Mouse (Mus musculus): Measurements from ENCODE around the gene Zcchc2.

DNA sequence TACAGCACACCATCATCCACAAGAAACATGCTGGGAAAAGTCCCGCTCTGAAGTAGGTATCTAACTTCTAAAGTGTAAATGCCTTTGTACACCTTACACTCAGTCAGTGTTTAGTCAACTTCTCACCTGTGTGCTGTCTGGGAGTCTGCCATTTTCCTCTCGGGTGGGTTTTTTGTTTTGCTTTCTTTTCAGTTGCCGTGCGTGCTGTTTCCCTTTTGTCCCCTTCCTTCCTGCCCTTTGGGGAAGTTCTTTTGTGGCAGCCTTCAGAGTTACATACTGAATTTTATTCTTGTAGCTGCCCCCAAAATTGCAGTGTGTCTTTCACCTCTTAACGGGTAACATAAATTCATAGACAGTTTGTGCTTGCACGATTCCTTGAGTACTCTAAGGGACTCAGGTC, 29.6 kb downstream of the Zcchc2 start:
- TF ChIP-seq CTCF (conservative IDR thresholded peaks at IDR 0.05 in 1 of 2, IDR thresholded peaks at IDR 0.05 in 1 of 2; ENCODE audit: low read depth in 2 of 2, low read length in 2 of 2) = no peak
- TF ChIP-seq POLR2A (IDR thresholded peaks at IDR 0.05; ENCODE audit: low read depth, low read length) = no peak
- no peak for TF ChIP-seq E2F4 (IDR thresholded peaks at IDR 0.05; ENCODE audit: insufficient replicate concordance, low read depth, low read length)
- TF ChIP-seq MYC (IDR thresholded peaks at IDR 0.05; ENCODE audit: low read depth, low read length) = no peak
- TF ChIP-seq EP300 (IDR thresholded peaks at IDR 0.05; ENCODE audit: low read length) = no peak
- no peak for TF ChIP-seq ZKSCAN1 (IDR thresholded peaks at IDR 0.05; ENCODE audit: borderline replicate concordance, low read depth, low read length)
- no peak for TF ChIP-seq USF2 (conservative IDR thresholded peaks at IDR 0.05; ENCODE audit: low read depth, low read length)
- no peak for TF ChIP-seq BHLHE40 (IDR thresholded peaks at IDR 0.05; ENCODE audit: low read depth, low read length)
- TF ChIP-seq NELFE (IDR thresholded peaks at IDR 0.05; ENCODE audit: low read depth, low read length) = no peak
- TF ChIP-seq MAZ (IDR thresholded peaks at IDR 0.05; ENCODE audit: low read depth, low read length) = no peak
- no peak for TF ChIP-seq MAFK (IDR thresholded peaks at IDR 0.05; ENCODE audit: insufficient replicate concordance, low read length)
- TF ChIP-seq ELF1 (IDR thresholded peaks at IDR 0.05; ENCODE audit: low read depth, low read length) = no peak
- TF ChIP-seq ETS1 (conservative IDR thresholded peaks at IDR 0.05; ENCODE audit: low read depth, low read length) = no peak
- no peak for TF ChIP-seq POLR2AphosphoS2 (IDR thresholded peaks at IDR 0.05; ENCODE audit: low read depth, low read length)

Data from CH12.LX (cell line).